Mouse (Mus musculus): ENCODE measurements around the gene Mtm1. TPM values are rescaled to one million over a fixed set of nuclear protein-coding genes. Genes with fewer than 3 reads are reported as not detected.
"Not testable (repeated sequence)": the region's sequence is repeated elsewhere in the genome, so short reads cannot be mapped to it uniquely, and the experiment has no call there.

Gene Mtm1
- polyA plus RNA-seq, 1 experiment from 2014 or later: 4.5 TPM

DNA sequence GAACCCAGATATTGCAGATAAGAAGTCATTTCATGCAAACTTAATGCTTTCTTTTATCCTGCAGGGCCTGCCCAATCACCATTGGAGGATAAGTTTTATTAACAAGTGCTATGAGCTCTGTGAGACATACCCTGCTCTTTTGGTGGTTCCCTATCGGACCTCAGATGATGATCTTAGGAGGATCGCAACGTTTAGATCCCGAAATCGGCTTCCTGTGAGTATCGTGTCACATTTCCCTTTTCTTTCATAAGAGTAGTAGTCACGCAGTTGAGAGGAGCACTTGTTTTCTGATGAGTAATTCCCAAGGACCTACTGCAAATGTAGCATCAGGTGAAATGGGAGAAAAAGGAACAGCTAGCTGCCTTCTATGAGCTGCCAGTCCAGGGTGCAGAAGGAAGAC, 76.5 kb downstream of the Mtm1 start:
- Histone ChIP-seq H3K4me2 (no peak overlapping the region), H3K9me3 (replicated peaks) (no peaks in the 10 kb centered on the region), H3K27me3 (replicated peaks) (no peaks in the 10 kb centered on the region), H3K4me3 (no peak overlapping the region), H3K27ac (ENCODE audit: poor library complexity, severe bottlenecking) (no peak overlapping the region), H3K36me3 (no peaks in the 10 kb centered on the region), H3K4me1 (replicated peaks) (no peaks in the 10 kb centered on the region), H3K9ac (no peak overlapping the region)
- 87% methylated on average over 7 of the region's 7 CpGs for WGBS
- ATAC-seq (ENCODE audit: insufficient number of reproducible peaks, low FRiP score): no peak

- H3K36me3 ChIP-seq: no peaks in the 10 kb centered on the region
- H3K4me1 ChIP-seq (replicated peaks): no peaks in the 10 kb centered on the region
- H3K9me3 ChIP-seq (replicated peaks): no peaks in the 10 kb centered on the region
- 78% methylated on average over 2 of the region's 2 CpGs for WGBS
- no peaks in the 10 kb centered on the region for H3K27me3 ChIP-seq (replicated peaks)
- H3K4me2 ChIP-seq: no peak overlapping the region
- no peak overlapping the region for H3K4me3 ChIP-seq
- no peak overlapping the region for H3K9ac ChIP-seq
- no peak overlapping the region for H3K27ac ChIP-seq (ENCODE audit: poor library complexity, severe bottlenecking)
- no peak for ATAC-seq (ENCODE audit: insufficient number of reproducible peaks, low FRiP score)
Observed at GRCm38 (mm10) chrX:71294191-71294590, 83.6 kb downstream of the Mtm1 start.

GRCm38 (mm10) chrX:71296005-71296404, 85.4 kb downstream of the Mtm1 start:
- H3K9me3 ChIP-seq (replicated peaks): no peaks in the 10 kb centered on the region
- no peak for ATAC-seq (ENCODE audit: insufficient number of reproducible peaks, low FRiP score)
- no peaks in the 10 kb centered on the region for H3K36me3 ChIP-seq
- H3K4me1 ChIP-seq (replicated peaks): no peaks in the 10 kb centered on the region
- H3K27me3 ChIP-seq (replicated peaks): no peaks in the 10 kb centered on the region
- no peak overlapping the region for H3K4me2 ChIP-seq
- H3K4me3 ChIP-seq: no peak overlapping the region
- WGBS: 74% methylated on average over 2 of the region's 2 CpGs
- H3K9ac ChIP-seq: no peak overlapping the region
- H3K27ac ChIP-seq (ENCODE audit: poor library complexity, severe bottlenecking): no peak overlapping the region

- H3K4me1 ChIP-seq (replicated peaks): no peaks in the 10 kb centered on the region
- H3K4me3 ChIP-seq: no peak overlapping the region
- no peak overlapping the region for H3K27ac ChIP-seq (ENCODE audit: poor library complexity, severe bottlenecking)
- no peak overlapping the region for H3K9ac ChIP-seq
- H3K9me3 ChIP-seq (replicated peaks): no peaks in the 10 kb centered on the region
- H3K4me2 ChIP-seq: no peak overlapping the region
- ATAC-seq (ENCODE audit: insufficient number of reproducible peaks, low FRiP score): no peak
- H3K36me3 ChIP-seq: no peaks in the 10 kb centered on the region
- no peaks in the 10 kb centered on the region for H3K27me3 ChIP-seq (replicated peaks)
- WGBS: 82% methylated on average over 5 of the region's 5 CpGs
Observed at GRCm38 (mm10) chrX:71302148-71302547, 91.6 kb downstream of the Mtm1 start.

DNA sequence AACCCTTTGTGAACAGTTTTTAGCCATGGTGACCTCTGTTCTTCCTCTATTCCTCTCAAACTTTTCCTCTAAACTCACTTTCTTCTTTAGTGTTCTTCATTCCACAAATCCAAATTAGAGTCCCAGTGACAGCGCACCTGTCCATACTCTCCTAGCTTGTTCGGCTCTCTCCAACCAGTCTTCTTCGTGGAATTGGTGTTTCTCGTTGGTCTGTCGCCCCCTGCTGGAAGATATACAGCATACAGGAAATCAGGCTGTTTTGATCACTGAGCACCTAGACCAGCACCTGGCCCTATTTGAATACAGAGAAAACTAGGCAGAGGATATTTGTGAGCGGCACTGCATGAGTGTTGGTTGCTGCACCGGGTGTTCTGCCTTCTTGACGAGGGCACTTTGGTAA, 100.7 kb downstream of the Mtm1 start:
- Histone ChIP-seq H3K4me3 (no peak overlapping the region), H3K27ac (ENCODE audit: poor library complexity, severe bottlenecking) (no peak overlapping the region), H3K4me2 (no peak overlapping the region), H3K4me1 (replicated peaks) (no peaks in the 10 kb centered on the region), H3K36me3 (no peaks in the 10 kb centered on the region), H3K9ac (no peak overlapping the region), H3K9me3 (replicated peaks) (no peaks in the 10 kb centered on the region), H3K27me3 (replicated peaks) (no peaks in the 10 kb centered on the region)
- ATAC-seq (ENCODE audit: insufficient number of reproducible peaks, low FRiP score): no peak
- 34% methylated on average over 8 of the region's 8 CpGs for WGBS

DNA sequence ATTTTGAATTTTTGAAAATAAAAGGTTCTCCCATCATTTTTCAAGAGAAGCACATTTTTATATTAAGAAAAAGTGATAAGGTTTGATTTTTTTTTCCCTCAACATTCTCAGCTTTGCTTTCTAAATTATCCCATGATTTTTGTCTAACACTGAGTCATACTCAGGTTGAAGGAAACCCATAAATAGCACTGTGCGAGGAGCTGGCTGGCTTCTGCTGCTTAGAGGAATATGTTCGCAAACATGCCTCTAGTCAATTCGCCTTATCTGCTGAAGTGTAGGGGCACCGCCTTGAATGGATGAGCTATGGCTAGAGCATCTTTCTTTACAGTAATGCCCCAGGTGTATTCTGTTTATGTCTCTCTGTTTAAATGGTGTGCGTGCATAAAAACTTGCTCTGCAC, 103.8 kb downstream of the Mtm1 start:
- H3K4me1 ChIP-seq (replicated peaks): no peaks in the 10 kb centered on the region
- H3K27me3 ChIP-seq (replicated peaks): no peaks in the 10 kb centered on the region
- H3K4me3 ChIP-seq: no peak overlapping the region
- H3K27ac ChIP-seq (ENCODE audit: poor library complexity, severe bottlenecking): no peak overlapping the region
- 73% methylated on average over 5 of the region's 5 CpGs for WGBS
- H3K4me2 ChIP-seq: no peak overlapping the region
- no peaks in the 10 kb centered on the region for H3K9me3 ChIP-seq (replicated peaks)
- no peak overlapping the region for H3K9ac ChIP-seq
- ATAC-seq (ENCODE audit: insufficient number of reproducible peaks, low FRiP score): no peak
- no peaks in the 10 kb centered on the region for H3K36me3 ChIP-seq

GRCm38 (mm10) chrX:71352033-71352432, 141.5 kb downstream of the Mtm1 start:
- Histone ChIP-seq H3K9ac (no peak overlapping the region), H3K4me1 (replicated peaks) (no peaks in the 10 kb centered on the region), H3K27ac (ENCODE audit: poor library complexity, severe bottlenecking) (no peak overlapping the region), H3K4me2 (no peak overlapping the region), H3K9me3 (replicated peaks) (no peaks in the 10 kb centered on the region), H3K36me3 (no peaks in the 10 kb centered on the region), H3K27me3 (replicated peaks) (no peaks in the 10 kb centered on the region), H3K4me3 (no peak overlapping the region)
- ATAC-seq (ENCODE audit: insufficient number of reproducible peaks, low FRiP score): no peak
- WGBS: 74% methylated on average over 1 of the region's 1 CpGs

DNA sequence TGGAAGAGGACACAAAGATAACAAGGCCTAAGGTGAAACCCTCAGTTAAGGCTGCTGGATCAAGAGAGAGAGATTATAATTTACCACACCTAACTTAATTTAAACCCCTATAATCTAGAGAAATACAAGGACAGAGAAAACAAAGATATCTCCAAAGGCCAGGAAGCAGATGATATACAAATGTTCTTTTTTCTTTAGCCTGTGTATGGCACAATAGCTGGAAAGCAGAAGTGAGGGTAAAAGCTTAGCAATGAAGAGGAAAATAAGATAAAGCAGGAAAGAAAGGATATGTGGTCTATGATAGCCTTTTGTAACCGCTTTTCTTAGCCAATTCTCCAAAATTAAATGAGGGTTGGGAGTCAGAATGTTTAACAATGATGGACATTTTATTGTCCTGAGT, 144.8 kb downstream of the Mtm1 start:
- Histone ChIP-seq H3K4me2 (no peak overlapping the region), H3K27ac (ENCODE audit: poor library complexity, severe bottlenecking) (no peak overlapping the region), H3K9me3 (replicated peaks) (no peaks in the 10 kb centered on the region), H3K4me3 (no peak overlapping the region), H3K4me1 (replicated peaks) (no peaks in the 10 kb centered on the region), H3K9ac (no peak overlapping the region), H3K27me3 (replicated peaks) (no peaks in the 10 kb centered on the region), H3K36me3 (no peaks in the 10 kb centered on the region)
- 39% methylated on average over 1 of the region's 1 CpGs for WGBS
- no peak for ATAC-seq (ENCODE audit: insufficient number of reproducible peaks, low FRiP score)

GRCm38 (mm10) chrX:71361793-71362192, 151.2 kb downstream of the Mtm1 start:
- ATAC-seq (ENCODE audit: insufficient number of reproducible peaks, low FRiP score): not testable (repeated sequence)

DNA sequence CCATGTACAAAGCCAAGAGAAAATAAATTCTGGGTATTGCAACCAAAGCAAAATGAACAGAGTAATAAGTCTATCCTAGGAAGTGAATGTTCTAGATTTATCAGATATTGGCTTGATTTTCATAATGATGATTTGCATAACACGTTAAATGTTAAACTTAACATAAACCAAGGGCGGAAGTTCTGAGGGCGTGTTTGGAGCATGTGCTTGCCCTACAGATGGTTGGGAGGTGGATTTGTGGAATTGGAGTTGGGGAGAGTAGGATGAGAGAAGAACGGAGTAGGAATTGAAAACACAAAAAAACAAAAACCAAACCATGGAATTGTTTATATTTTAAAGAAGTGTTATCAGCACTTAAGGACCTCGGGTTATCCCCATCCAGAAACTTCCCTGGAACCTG, 153.5 kb downstream of the Mtm1 start:
- WGBS: 56% methylated on average over 5 of the region's 5 CpGs

More at GRCm38 (mm10) chrX:71361793-71362192, 151.2 kb downstream of the Mtm1 start:
- 85% methylated on average over 10 of the region's 10 CpGs for WGBS
- H3K36me3 ChIP-seq; H3K9ac ChIP-seq; H3K4me2 ChIP-seq; H3K9me3 ChIP-seq (replicated peaks); H3K4me1 ChIP-seq (replicated peaks); H3K27me3 ChIP-seq (replicated peaks); H3K27ac ChIP-seq (ENCODE audit: poor library complexity, severe bottlenecking); H3K4me3 ChIP-seq: not testable (repeated sequence)

GRCm38 (mm10) chrX:71364554-71364991, 154.0 kb downstream of the Mtm1 start, which contains the start of gene Mtmr1:
Gene Mtmr1 (plus strand): TSS chrX:71364760.
- Histone ChIP-seq H3K27ac (ENCODE audit: poor library complexity, severe bottlenecking) (peak within 1 kb of the TSS; percentile 77; the same call in 1 of the 2 replicates), H3K4me1 (replicated peaks) (no peaks in the 10 kb centered on the region), H3K36me3 (no peaks in the 10 kb centered on the region), H3K9me3 (replicated peaks) (peaks cover 4% of the 10 kb centered on the region; the same call in 1 of the 2 replicates), H3K27me3 (replicated peaks) (no peaks in the 10 kb centered on the region), H3K9ac (peak within 1 kb of the TSS; percentile 84), H3K4me2 (peak within 1 kb of the TSS; percentile 73), H3K4me3 (peak within 1 kb of the TSS; percentile 80)
- peak; percentile 97 for ATAC-seq (ENCODE audit: insufficient number of reproducible peaks, low FRiP score)
- WGBS: 29% methylated on average over 30 of the region's 47 CpGs

More for the DNA sequence above, 153.5 kb downstream of the Mtm1 start:
- no peaks in the 10 kb centered on the region for H3K27me3 ChIP-seq (replicated peaks)
- no peak overlapping the region for H3K9ac ChIP-seq
- H3K9me3 ChIP-seq (replicated peaks): peaks cover 4% of the 10 kb centered on the region; the same call in 1 of the 2 replicates
- peak overlapping the region; percentile 80 for H3K4me3 ChIP-seq
- no peak overlapping the region for H3K27ac ChIP-seq (ENCODE audit: poor library complexity, severe bottlenecking)
- H3K36me3 ChIP-seq: no peaks in the 10 kb centered on the region
- H3K4me1 ChIP-seq (replicated peaks): no peaks in the 10 kb centered on the region
- no peak for ATAC-seq (ENCODE audit: insufficient number of reproducible peaks, low FRiP score)
- peak overlapping the region; percentile 73 for H3K4me2 ChIP-seq

GRCm38 (mm10) chrX:71365011-71365410, 154.4 kb downstream of the Mtm1 start:
- Histone ChIP-seq H3K9ac (peak overlapping the region; percentile 84), H3K9me3 (replicated peaks) (peaks cover 4% of the 10 kb centered on the region; the same call in 1 of the 2 replicates), H3K4me2 (peak overlapping the region; percentile 73), H3K27me3 (replicated peaks) (no peaks in the 10 kb centered on the region), H3K36me3 (no peaks in the 10 kb centered on the region), H3K4me1 (replicated peaks) (no peaks in the 10 kb centered on the region), H3K4me3 (peak overlapping the region; percentile 80), H3K27ac (ENCODE audit: poor library complexity, severe bottlenecking) (peak overlapping the region; percentile 77; the same call in 1 of the 2 replicates)
- 34% methylated on average over 16 of the region's 20 CpGs for WGBS
- ATAC-seq (ENCODE audit: insufficient number of reproducible peaks, low FRiP score): peak; percentile 64
